Mouse (Mus musculus): Measurements from ENCODE around the gene 4930544D05Rik. TPM values are rescaled to one million over a fixed set of nuclear protein-coding genes. Genes with fewer than 3 reads are reported as not detected.
"Not testable (repeated sequence)": the region's sequence is repeated elsewhere in the genome, so short reads cannot be mapped to it uniquely, and the experiment has no call there.

4930544D05Rik gene
- polyA plus RNA-seq (2015; fragmentation: Nextera tagmentation; extraction: Ambion mirVana), result not detected in 2 replicates

GRCm38 (mm10) chr11:70615516-70616093 lies at the start of gene 4930544D05Rik:
TSS of gene 4930544D05Rik (plus strand) at chr11:70615848.
- WGBS, result 18% methylated on average over 21 of the region's 21 CpGs
- no peak for TF ChIP-seq CTCF (IDR thresholded peaks at IDR 0.05; ENCODE audit: low read depth)
- no peak for TF ChIP-seq EP300 (optimal IDR thresholded peaks at IDR 0.05)
- Histone ChIP-seq H3K27me3 (ENCODE audit: control insufficient read depth, insufficient read depth, low read length) (no peaks in the 10 kb centered on the region), H3K4me2 (replicated peaks; ENCODE audit: low read depth) (peak within 1 kb of the TSS; percentile 72), H3K4me1 (replicated peaks; ENCODE audit: control insufficient read depth, insufficient read depth) (no peaks in the 10 kb centered on the region), H3K9ac (ENCODE audit: low read length) (peak within 1 kb of the TSS; percentile 56), H3K36me3 (ENCODE audit: control insufficient read depth, insufficient read depth, low read length) (peaks cover 3% of the 10 kb centered on the region; the same call in 1 of the 2 replicates), H3K9me3 (ENCODE audit: control insufficient read depth, low read length) (no peaks in the 10 kb centered on the region), H3K27ac (replicated peaks) (peak within 1 kb of the TSS; percentile 67), H3K4me3 (ENCODE audit: low read depth, low read length) (peak within 1 kb of the TSS; percentile 41)
- DNase-seq (ENCODE audit: low spot score) (no peak), ATAC-seq (ENCODE audit: low FRiP score, low TSS enrichment) (no peak)

GRCm38 (mm10) chr11:70566586-70566985 lies 49.1 kb upstream of the 4930544D05Rik start:
- TF ChIP-seq EP300 (optimal IDR thresholded peaks at IDR 0.05), result no peak
- no peak for TF ChIP-seq CTCF (IDR thresholded peaks at IDR 0.05; ENCODE audit: low read depth)
- Histone ChIP-seq H3K4me2 (replicated peaks; ENCODE audit: low read depth) (no peak overlapping the region), H3K27ac (replicated peaks) (no peak overlapping the region), H3K4me3 (ENCODE audit: low read depth, low read length) (no peak overlapping the region), H3K9ac (ENCODE audit: low read length) (peak overlapping the region; percentile 18; the same call in 1 of the 2 replicates), H3K9me3 (ENCODE audit: control insufficient read depth, low read length) (no peaks in the 10 kb centered on the region), H3K27me3 (ENCODE audit: control insufficient read depth, insufficient read depth, low read length) (no peaks in the 10 kb centered on the region), H3K36me3 (ENCODE audit: control insufficient read depth, insufficient read depth, low read length) (no peaks in the 10 kb centered on the region), H3K4me1 (replicated peaks; ENCODE audit: control insufficient read depth, insufficient read depth) (0 out of 2 replicates have a peak, but pooled peaks cover 3% of the 10 kb centered on the region)
- ATAC-seq (ENCODE audit: low FRiP score, low TSS enrichment) (no peak), DNase-seq (ENCODE audit: low spot score) (no peak)
- WGBS, result 61% methylated on average over 7 of the region's 7 CpGs

- H3K4me3 ChIP-seq (ENCODE audit: low read depth, low read length); H3K36me3 ChIP-seq (ENCODE audit: control insufficient read depth, insufficient read depth, low read length); H3K27ac ChIP-seq (replicated peaks); H3K9me3 ChIP-seq (ENCODE audit: control insufficient read depth, low read length); H3K4me1 ChIP-seq (replicated peaks; ENCODE audit: control insufficient read depth, insufficient read depth); H3K9ac ChIP-seq (ENCODE audit: low read length); H3K27me3 ChIP-seq (ENCODE audit: control insufficient read depth, insufficient read depth, low read length); ATAC-seq (ENCODE audit: low FRiP score, low TSS enrichment); DNase-seq (ENCODE audit: low spot score); H3K4me2 ChIP-seq (replicated peaks; ENCODE audit: low read depth): not testable (repeated sequence)
- 81% methylated on average over 1 of the region's 1 CpGs for WGBS
Observed at GRCm38 (mm10) chr11:70570614-70571013, 45.0 kb upstream of the 4930544D05Rik start.

GRCm38 (mm10) chr11:70571641-70572040 lies 44.0 kb upstream of the 4930544D05Rik start:
- Histone ChIP-seq H3K9me3 (ENCODE audit: control insufficient read depth, low read length) (no peaks in the 10 kb centered on the region), H3K9ac (ENCODE audit: low read length) (no peak overlapping the region), H3K27ac (replicated peaks) (peak overlapping the region; percentile 82), H3K4me1 (replicated peaks; ENCODE audit: control insufficient read depth, insufficient read depth) (no peaks in the 10 kb centered on the region), H3K4me2 (replicated peaks; ENCODE audit: low read depth) (no peak overlapping the region), H3K4me3 (ENCODE audit: low read depth, low read length) (no peak overlapping the region), H3K27me3 (ENCODE audit: control insufficient read depth, insufficient read depth, low read length) (no peaks in the 10 kb centered on the region), H3K36me3 (ENCODE audit: control insufficient read depth, insufficient read depth, low read length) (no peaks in the 10 kb centered on the region)
- ATAC-seq (ENCODE audit: low FRiP score, low TSS enrichment) (no peak), DNase-seq (ENCODE audit: low spot score) (no peak)
- 72% methylated on average over 1 of the region's 1 CpGs for WGBS
- TF ChIP-seq CTCF (IDR thresholded peaks at IDR 0.05; ENCODE audit: low read depth) (no peak), EP300 (optimal IDR thresholded peaks at IDR 0.05) (no peak)

- Histone ChIP-seq H3K4me1 (replicated peaks; ENCODE audit: control insufficient read depth, insufficient read depth) (no peaks in the 10 kb centered on the region), H3K27ac (replicated peaks) (peak overlapping the region; percentile 82), H3K4me2 (replicated peaks; ENCODE audit: low read depth) (0 out of 2 replicates have a peak overlapping the region, but pooled peaks have one; percentile 8), H3K36me3 (ENCODE audit: control insufficient read depth, insufficient read depth, low read length) (no peaks in the 10 kb centered on the region), H3K9me3 (ENCODE audit: control insufficient read depth, low read length) (no peaks in the 10 kb centered on the region), H3K4me3 (ENCODE audit: low read depth, low read length) (no peak overlapping the region), H3K27me3 (ENCODE audit: control insufficient read depth, insufficient read depth, low read length) (no peaks in the 10 kb centered on the region), H3K9ac (ENCODE audit: low read length) (no peak overlapping the region)
- TF ChIP-seq EP300 (optimal IDR thresholded peaks at IDR 0.05) (no peak), CTCF (IDR thresholded peaks at IDR 0.05; ENCODE audit: low read depth) (no peak)
- peak; percentile 59 for ATAC-seq (ENCODE audit: low FRiP score, low TSS enrichment)
- 30% methylated on average over 5 of the region's 5 CpGs for WGBS
- no peak for DNase-seq (ENCODE audit: low spot score)
Observed at GRCm38 (mm10) chr11:70572348-70572902, 43.2 kb upstream of the 4930544D05Rik start.

- DNase-seq (ENCODE audit: low spot score) (no peak), ATAC-seq (ENCODE audit: low FRiP score, low TSS enrichment) (no peak)
- Histone ChIP-seq H3K27me3 (ENCODE audit: control insufficient read depth, insufficient read depth, low read length) (no peaks in the 10 kb centered on the region), H3K27ac (replicated peaks) (peak overlapping the region; percentile 4; the same call in 1 of the 2 replicates), H3K4me3 (ENCODE audit: low read depth, low read length) (no peak overlapping the region), H3K4me1 (replicated peaks; ENCODE audit: control insufficient read depth, insufficient read depth) (peaks cover 6% of the 10 kb centered on the region; the same call in 1 of the 2 replicates), H3K9ac (ENCODE audit: low read length) (no peak overlapping the region), H3K4me2 (replicated peaks; ENCODE audit: low read depth) (no peak overlapping the region), H3K9me3 (ENCODE audit: control insufficient read depth, low read length) (no peaks in the 10 kb centered on the region), H3K36me3 (ENCODE audit: control insufficient read depth, insufficient read depth, low read length) (no peaks in the 10 kb centered on the region)
- TF ChIP-seq EP300 (optimal IDR thresholded peaks at IDR 0.05) (no peak), CTCF (IDR thresholded peaks at IDR 0.05; ENCODE audit: low read depth) (no peak)
- 73% methylated on average over 6 of the region's 6 CpGs for WGBS
Observed at GRCm38 (mm10) chr11:70573872-70574271, 41.8 kb upstream of the 4930544D05Rik start.

Data from stomach, postnatal 0 days (tissue).